Mouse (Mus musculus) neural tube, postnatal 0 days (tissue): ENCODE data around the gene Gm3187. TPM values are rescaled to one million over a fixed set of nuclear protein-coding genes. Genes with fewer than 3 reads are reported as not detected.

Experiments used
- polyA plus RNA-seq: library from polyadenylated mRNA; unstranded; fragments of >200 nt; fragmentation: Nextera tagmentation; extraction: Ambion mirVana; gene quantifications from 2 replicates; pipeline ENCODE4 v1.2.1, GENCODE M21; 2015

Gm3187 gene
- polyA plus RNA-seq: 0.23 TPM in 1 of 2 replicates, not detected in the other

GRCm38 (mm10) chr14:5483907-5484306 is at the start of gene Gm3187:
TSS of gene Gm3187 (plus strand) at chr14:5484207.

DNA sequence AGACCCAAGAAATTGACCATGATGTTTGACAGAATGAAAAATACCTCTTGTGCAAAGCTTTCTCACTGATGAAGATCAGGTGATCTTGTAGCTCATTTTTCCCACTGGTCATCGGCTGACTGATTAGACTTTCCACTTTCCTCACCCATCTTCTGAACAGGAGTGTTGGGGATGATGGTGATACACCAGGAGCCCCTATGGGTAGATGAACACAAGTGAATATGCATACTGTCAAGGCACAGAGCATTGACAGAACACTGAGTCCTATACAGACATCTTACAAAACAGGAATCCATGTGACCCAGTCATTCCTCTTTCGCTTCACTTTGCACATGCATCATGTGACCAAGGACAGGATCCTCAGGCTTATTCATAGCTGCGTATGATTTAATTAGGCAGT is 28.6 kb upstream of the Gm3187 start, which contains the start of gene Gm3194:
TSS of gene Gm3194 (minus strand) at position 101 of the 400 bp plus-strand sequence.

GRCm38 (mm10) chr14:5477730-5478129 is 6.3 kb upstream of the Gm3187 start, which contains the start of gene Gm8246:
TSS of gene Gm8246 (minus strand) at chr14:5477830.

DNA sequence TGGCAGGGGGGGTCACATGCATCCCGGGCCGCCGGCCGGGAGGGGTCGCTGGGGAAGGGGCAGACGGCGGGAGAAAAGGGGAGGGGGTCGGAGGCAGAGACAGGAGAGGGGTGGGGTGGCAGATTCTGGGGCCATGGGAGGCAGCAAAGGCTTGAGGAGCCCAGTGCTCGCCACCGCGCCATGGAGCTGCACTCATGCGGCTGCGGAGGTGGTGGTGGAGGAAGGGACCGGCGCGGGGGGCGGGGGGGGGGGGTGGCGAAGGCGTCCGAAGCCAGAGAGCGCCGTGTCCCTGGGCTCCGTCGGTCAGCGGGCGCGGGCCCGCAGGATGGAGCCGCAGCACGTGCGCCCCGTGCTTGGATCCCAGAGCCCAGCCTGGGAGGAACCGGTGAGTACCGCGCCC is 17.4 kb downstream of the Gm3187 start, which contains the start of gene Gm3488:
TSS of gene Gm3488 (plus strand) at position 301 of the 400 bp plus-strand sequence.

GRCm38 (mm10) chr14:5538196-5538595 is 54.2 kb downstream of the Gm3187 start, which contains the start of gene Gm3532:
TSS of gene Gm3532 (plus strand) at chr14:5538496.

Other genes with a start within 250 kb of the Gm3187 start
- gene Gm3526, start 223.6 kb upstream of the Gm3187 start, polyA plus RNA-seq: not detected in 2 replicates
- gene Gm3542, start 149.3 kb upstream of the Gm3187 start, polyA plus RNA-seq: not detected in 2 replicates
- 0.26 and 1.4 TPM in 2 replicates for gene Gm3500, start 95.2 kb upstream of the Gm3187 start, polyA plus RNA-seq
- gene Gm3194, start 28.7 kb upstream of the Gm3187 start, polyA plus RNA-seq: 0.37 and 1.7 TPM in 2 replicates
- gene Gm8246, start 6.4 kb upstream of the Gm3187 start, polyA plus RNA-seq: not detected in 2 replicates
- 12.3 and 16.9 TPM in 2 replicates for gene Gm3488, start 17.5 kb downstream of the Gm3187 start, polyA plus RNA-seq
- not detected in 2 replicates for gene Gm3532, start 54.3 kb downstream of the Gm3187 start, polyA plus RNA-seq
- gene Gm8265, start 148.8 kb downstream of the Gm3187 start, polyA plus RNA-seq: not detected in 2 replicates
- gene Gm9603, start 203.2 kb downstream of the Gm3187 start, polyA plus RNA-seq: not detected in 2 replicates